Mouse (Mus musculus) heart, embryonic 15.5 days (tissue): ENCODE results near the gene Axdnd1. TPM values are rescaled to one million over a fixed set of nuclear protein-coding genes. Genes with fewer than 3 reads are reported as not detected.

ENCODE experiments used
- ATAC-seq: fragments of 200-750 bp; cut with Nextera tagmentation; replicated peaks from 2 replicates; pipeline ENCODE4 v1.8.0; 2017; ENCODE audit warnings: low read depth, moderate TSS enrichment; ENCODE audit not compliant: insufficient number of reproducible peaks, insufficient read depth, low FRiP score
- H3K27ac ChIP-seq: fragments of 300-500 bp; sonication (generic); 2 replicates; pipeline ENCODE4 v1.5.1; 2015; ENCODE audit warnings: mild to moderate bottlenecking, inconsistent platforms
- H3K27me3 ChIP-seq: fragments of 300-500 bp; sonication (generic); 2 replicates; pipeline ENCODE4 v1.6.1; 2015; ENCODE audit warnings: inconsistent platforms
- H3K36me3 ChIP-seq: fragments of 300-500 bp; sonication (generic); 2 replicates; pipeline ENCODE4 v1.6.1; 2015; ENCODE audit warnings: mild to moderate bottlenecking, inconsistent platforms
- H3K4me1 ChIP-seq: fragments of 300-500 bp; sonication (generic); replicated peaks from 2 replicates; pipeline ENCODE4 v1.6.1; 2015; ENCODE audit warnings: inconsistent platforms
- H3K4me2 ChIP-seq: fragments of 300-500 bp; sonication (generic); 2 replicates; pipeline ENCODE4 v1.6.1; 2015; ENCODE audit warnings: inconsistent platforms, mild to moderate bottlenecking, moderate library complexity
- H3K4me3 ChIP-seq: fragments of 300-500 bp; sonication (generic); 2 replicates; pipeline ENCODE4 v1.5.1; 2015; ENCODE audit warnings: mild to moderate bottlenecking, inconsistent platforms
- H3K9ac ChIP-seq: fragments of 300-500 bp; sonication (generic); 2 replicates; pipeline ENCODE4 v1.6.1; 2015; ENCODE audit warnings: mild to moderate bottlenecking, inconsistent platforms
- H3K9me3 ChIP-seq: fragments of 300-500 bp; sonication (generic); replicated peaks from 2 replicates; pipeline ENCODE4 v1.6.1; 2016; ENCODE audit warnings: inconsistent platforms
- WGBS: fragments of 180-500 bp; shearing (Covaris S2); methylation state at CpG from one replicate; pipeline ENCODE4 v1.1.7; 2015; ENCODE audit warnings: mixed read lengths; 5-methylcytosine and 5-hydroxymethylcytosine counted together
- polyA plus RNA-seq: library from polyadenylated mRNA; unstranded; fragments of >200 nt; fragmentation: Nextera tagmentation; extraction: Ambion mirVana; gene quantifications from 2 replicates; pipeline ENCODE4 v1.2.1, GENCODE M21; 2015

The Axdnd1 gene
- polyA plus RNA-seq, 1 experiment from 2014 or later = 0.24 TPM

DNA sequence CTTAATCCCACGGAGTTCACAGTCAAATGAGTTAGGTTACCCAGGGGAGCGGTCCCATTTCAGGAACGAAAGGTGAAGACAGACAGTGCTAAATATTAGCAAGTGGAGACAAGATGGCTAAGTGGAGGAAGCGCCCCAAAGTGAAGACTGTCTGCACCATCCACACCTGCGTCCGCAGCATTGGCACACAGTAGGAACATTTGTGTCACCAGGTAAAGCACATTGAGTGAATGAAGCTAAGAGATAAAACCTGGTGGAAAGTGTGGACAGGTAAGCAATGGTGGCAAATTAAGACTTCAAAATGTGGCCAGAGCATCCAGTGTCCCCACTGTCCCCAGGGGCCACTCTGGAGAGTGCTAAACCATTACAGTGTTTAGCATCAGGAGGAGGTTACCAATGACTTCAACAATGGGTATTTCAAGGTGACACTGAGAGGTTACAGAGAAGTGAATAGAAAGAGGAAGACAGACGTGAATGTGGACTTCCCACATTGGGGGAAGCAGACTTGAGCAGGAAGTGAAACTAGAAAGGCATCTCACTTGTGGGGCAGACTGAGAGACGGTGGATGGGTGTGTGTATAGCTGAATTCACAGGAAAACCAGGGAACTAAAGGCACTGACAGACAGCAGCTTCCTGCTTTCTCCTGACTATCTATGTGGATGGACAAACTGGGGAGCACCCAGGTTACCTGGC, 16.2 kb upstream of the Axdnd1 start:
- Histone ChIP-seq H3K4me2 (no peak overlapping the region), H3K36me3 (peaks cover 29% of the 10 kb centered on the region), H3K4me1 (no peaks in the 10 kb centered on the region), H3K9me3 (no peaks in the 10 kb centered on the region), H3K9ac (no peak overlapping the region), H3K27me3 (no peaks in the 10 kb centered on the region), H3K4me3 (no peak overlapping the region), H3K27ac (no peak overlapping the region)
- ATAC-seq = no peak
- WGBS = 90% methylated on average over 8 of the region's 8 CpGs

GRCm38 (mm10) chr1:156433497-156433896, 12.5 kb upstream of the Axdnd1 start:
- no peak for ATAC-seq

DNA sequence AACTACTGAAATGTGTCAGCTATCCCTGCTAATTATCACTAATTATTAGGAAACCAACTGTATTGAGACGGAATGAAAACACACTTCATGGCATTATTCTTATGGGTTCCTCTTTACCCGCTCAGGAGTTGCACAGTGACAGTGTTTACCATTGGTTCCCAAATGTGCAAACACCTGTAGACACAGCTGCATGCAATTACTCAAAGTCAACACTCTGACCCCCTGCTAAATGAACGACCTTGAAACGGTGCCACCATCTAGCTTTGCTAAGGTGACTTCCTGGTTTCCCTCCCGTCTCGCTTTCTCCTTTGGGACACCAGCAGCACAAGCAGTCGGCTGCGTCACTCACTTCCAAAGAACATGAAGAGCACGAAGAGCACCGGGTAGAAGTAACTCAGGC, 11.5 kb upstream of the Axdnd1 start:
- Histone ChIP-seq H3K9me3 (no peaks in the 10 kb centered on the region), H3K27ac (no peak overlapping the region), H3K36me3 (peaks cover 31% of the 10 kb centered on the region), H3K27me3 (no peaks in the 10 kb centered on the region), H3K4me1 (no peaks in the 10 kb centered on the region), H3K4me2 (no peak overlapping the region), H3K9ac (no peak overlapping the region), H3K4me3 (no peak overlapping the region)
- WGBS = 84% methylated on average over 10 of the region's 10 CpGs
- ATAC-seq = no peak

More at GRCm38 (mm10) chr1:156433497-156433896, 12.5 kb upstream of the Axdnd1 start:
- Histone ChIP-seq H3K4me1 (no peaks in the 10 kb centered on the region), H3K36me3 (peaks cover 35% of the 10 kb centered on the region), H3K9ac (no peak overlapping the region), H3K4me3 (no peak overlapping the region), H3K27ac (no peak overlapping the region), H3K4me2 (no peak overlapping the region), H3K9me3 (no peaks in the 10 kb centered on the region), H3K27me3 (no peaks in the 10 kb centered on the region)
- WGBS = 91% methylated on average over 3 of the region's 3 CpGs

DNA sequence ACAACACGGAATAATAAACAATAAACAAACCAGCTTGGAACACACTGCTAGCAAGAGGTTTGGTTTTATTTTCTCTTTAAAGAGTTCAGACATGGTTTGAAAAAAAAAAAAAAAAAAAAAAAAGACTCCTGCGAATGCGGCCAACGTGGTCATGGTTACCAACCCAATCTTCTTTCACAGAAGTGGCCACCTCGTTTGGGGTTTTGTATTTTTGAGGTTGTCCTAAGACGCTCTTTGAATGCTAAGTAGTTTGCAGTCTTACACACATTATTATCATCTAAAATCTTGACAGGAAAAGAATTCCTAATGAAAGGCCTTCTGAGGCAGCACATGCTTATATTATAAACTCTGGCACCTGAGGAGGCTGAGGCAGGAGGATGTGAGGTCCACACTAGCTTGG, 7.5 kb upstream of the Axdnd1 start:
- peaks cover 18% of the 10 kb centered on the region; the same call in 1 of the 2 replicates for H3K36me3 ChIP-seq
- H3K4me3 ChIP-seq = no peak overlapping the region
- H3K4me2 ChIP-seq = no peak overlapping the region

DNA sequence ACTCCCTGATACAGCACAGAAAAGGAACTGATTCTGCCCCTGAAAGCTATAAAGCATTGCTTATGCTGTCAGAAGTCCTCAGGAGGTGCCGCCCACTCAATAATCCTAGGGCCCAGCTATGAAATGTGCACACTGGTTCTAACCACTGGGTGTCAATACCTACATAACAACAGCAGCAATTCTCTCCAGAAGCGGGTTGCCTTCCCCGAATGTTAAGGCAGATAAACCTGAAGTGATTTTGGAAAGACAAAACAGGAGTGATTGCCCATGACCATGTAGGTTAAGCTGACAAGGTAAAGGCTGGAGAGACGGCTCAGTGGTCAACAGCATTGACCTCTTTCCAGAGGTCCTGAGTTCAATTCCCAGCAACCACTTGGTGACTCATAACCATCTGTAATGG, 4.8 kb upstream of the Axdnd1 start:
- Histone ChIP-seq H3K4me1 (0 out of 2 replicates have a peak, but pooled peaks cover 4% of the 10 kb centered on the region), H3K4me2 (no peak overlapping the region), H3K36me3 (peaks cover 12% of the 10 kb centered on the region; the same call in 1 of the 2 replicates), H3K9ac (no peak overlapping the region), H3K9me3 (no peaks in the 10 kb centered on the region), H3K4me3 (no peak overlapping the region), H3K27ac (no peak overlapping the region), H3K27me3 (no peaks in the 10 kb centered on the region)
- ATAC-seq = no peak
- WGBS = 94% methylated on average over 4 of the region's 4 CpGs

More for the DNA sequence above, 7.5 kb upstream of the Axdnd1 start:
- WGBS = 90% methylated on average over 6 of the region's 6 CpGs
- no peak for ATAC-seq
- H3K9ac ChIP-seq = no peak overlapping the region
- no peaks in the 10 kb centered on the region for H3K4me1 ChIP-seq
- H3K27me3 ChIP-seq = no peaks in the 10 kb centered on the region
- H3K27ac ChIP-seq = no peak overlapping the region
- no peaks in the 10 kb centered on the region for H3K9me3 ChIP-seq

DNA sequence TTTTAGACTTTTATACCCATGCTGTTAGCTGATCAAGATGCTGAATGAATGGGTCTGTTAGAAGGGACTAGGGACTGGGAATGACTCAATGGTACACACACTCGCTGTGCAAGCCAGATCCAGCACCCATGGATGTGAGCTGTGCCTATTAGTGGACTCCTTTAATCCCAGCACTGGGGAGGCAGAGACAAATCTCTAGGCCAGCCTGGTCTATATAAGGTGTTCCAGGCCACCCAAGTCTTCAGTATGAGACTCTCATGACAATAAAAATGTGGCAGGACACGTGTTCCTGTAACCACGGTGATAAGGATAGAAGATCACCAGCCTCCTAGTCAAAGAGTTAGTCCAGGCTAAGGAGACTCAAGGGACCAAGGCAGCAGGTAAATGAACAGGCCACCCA, 3.1 kb upstream of the Axdnd1 start:
- H3K27ac ChIP-seq = no peak overlapping the region
- no peak overlapping the region for H3K4me2 ChIP-seq
- no peaks in the 10 kb centered on the region for H3K36me3 ChIP-seq
- H3K9ac ChIP-seq = no peak overlapping the region
- no peaks in the 10 kb centered on the region for H3K9me3 ChIP-seq
- ATAC-seq = no peak
- no peak overlapping the region for H3K4me3 ChIP-seq
- WGBS = 87% methylated on average over 3 of the region's 3 CpGs
- H3K4me1 ChIP-seq = 0 out of 2 replicates have a peak, but pooled peaks cover 6% of the 10 kb centered on the region
- H3K27me3 ChIP-seq = no peaks in the 10 kb centered on the region

DNA sequence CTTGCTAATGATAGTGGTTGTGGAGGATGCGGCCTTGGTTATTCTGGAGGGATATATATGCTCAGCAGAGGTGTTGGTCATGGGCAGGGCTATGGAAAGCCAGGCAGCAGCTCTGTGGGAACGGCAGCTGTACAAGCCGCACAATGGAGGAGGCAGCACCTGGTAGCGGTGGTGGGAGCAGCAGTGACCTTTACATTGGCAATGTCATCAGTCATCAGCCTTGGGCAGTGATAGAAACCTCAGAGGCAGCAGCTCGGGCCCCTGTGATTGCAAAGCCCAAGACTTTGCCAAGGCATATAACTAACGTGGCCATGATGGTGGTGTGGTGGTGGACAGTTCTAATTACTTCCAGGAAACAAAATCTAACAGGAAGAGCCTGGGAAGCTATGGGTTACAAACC, 2.5 kb upstream of the Axdnd1 start:
- Histone ChIP-seq H3K4me2 (no peak overlapping the region), H3K9ac (no peak overlapping the region), H3K9me3 (no peaks in the 10 kb centered on the region), H3K4me3 (no peak overlapping the region), H3K27me3 (no peaks in the 10 kb centered on the region), H3K36me3 (no peaks in the 10 kb centered on the region), H3K27ac (no peak overlapping the region), H3K4me1 (0 out of 2 replicates have a peak, but pooled peaks cover 6% of the 10 kb centered on the region)
- ATAC-seq = no peak
- 85% methylated on average over 6 of the region's 6 CpGs for WGBS

DNA sequence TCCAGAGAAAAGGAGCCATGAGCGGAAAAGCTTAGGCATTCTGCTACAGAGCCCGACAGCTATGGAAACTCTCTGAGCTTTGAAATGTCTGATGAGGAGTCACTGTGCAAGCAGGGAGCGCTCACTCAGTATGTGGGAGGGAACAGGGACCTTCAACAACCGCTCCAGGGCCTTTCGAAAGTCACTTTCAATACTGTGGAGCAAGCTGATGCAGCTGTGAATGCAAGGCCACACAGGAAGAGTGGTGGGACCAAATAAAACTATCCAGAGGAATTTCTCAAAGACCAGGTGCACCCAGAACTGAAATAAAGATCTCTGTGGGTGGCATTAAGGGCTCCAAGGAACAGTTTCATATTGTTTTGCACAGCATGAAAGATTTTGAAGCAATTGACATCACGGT, 1.9 kb upstream of the Axdnd1 start:
- 73% methylated on average over 6 of the region's 6 CpGs for WGBS

DNA sequence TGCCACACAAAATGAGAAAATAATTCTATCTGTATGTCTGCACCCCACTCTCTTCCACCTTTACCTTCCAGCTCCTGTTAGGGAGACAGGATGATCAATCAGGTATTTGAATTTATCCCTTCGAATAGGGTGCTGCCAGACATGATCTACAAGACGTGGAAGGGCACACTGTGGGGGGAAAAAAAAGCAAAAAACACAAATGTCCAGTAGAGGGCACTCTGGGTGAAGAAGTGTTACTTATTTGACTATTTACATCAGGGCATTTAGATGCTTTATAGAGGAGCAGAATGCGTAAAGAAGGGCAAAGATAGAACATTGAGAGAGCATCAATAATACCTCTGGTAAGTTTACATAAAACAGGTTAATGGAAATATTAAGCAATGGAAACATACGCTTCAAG, 2.8 kb downstream of the Axdnd1 start:
- no peak overlapping the region for H3K27ac ChIP-seq
- WGBS = 59% methylated on average over 4 of the region's 4 CpGs
- 0 out of 2 replicates have a peak, but pooled peaks cover 6% of the 10 kb centered on the region for H3K4me1 ChIP-seq
- H3K4me3 ChIP-seq = no peak overlapping the region
- H3K27me3 ChIP-seq = no peaks in the 10 kb centered on the region
- no peak overlapping the region for H3K9ac ChIP-seq
- no peaks in the 10 kb centered on the region for H3K9me3 ChIP-seq
- no peak for ATAC-seq
- no peaks in the 10 kb centered on the region for H3K36me3 ChIP-seq
- no peak overlapping the region for H3K4me2 ChIP-seq

More for the DNA sequence above, 1.9 kb upstream of the Axdnd1 start:
- Histone ChIP-seq H3K27me3 (no peaks in the 10 kb centered on the region), H3K9ac (no peak overlapping the region), H3K27ac (no peak overlapping the region), H3K4me1 (0 out of 2 replicates have a peak, but pooled peaks cover 6% of the 10 kb centered on the region), H3K9me3 (no peaks in the 10 kb centered on the region), H3K4me3 (no peak overlapping the region), H3K4me2 (no peak overlapping the region), H3K36me3 (no peaks in the 10 kb centered on the region)
- no peak for ATAC-seq

- no peak overlapping the region for H3K4me2 ChIP-seq
- 64% methylated on average over 4 of the region's 4 CpGs for WGBS
- no peak overlapping the region for H3K4me3 ChIP-seq
- no peak overlapping the region for H3K9ac ChIP-seq
- no peaks in the 10 kb centered on the region for H3K27me3 ChIP-seq
- no peaks in the 10 kb centered on the region for H3K4me1 ChIP-seq
- H3K27ac ChIP-seq = no peak overlapping the region
- no peaks in the 10 kb centered on the region for H3K36me3 ChIP-seq
- no peak for ATAC-seq
- no peaks in the 10 kb centered on the region for H3K9me3 ChIP-seq
These were observed 12.4 kb downstream of the Axdnd1 start for GRCm38 (mm10) chr1:156408521-156408920.

- Histone ChIP-seq H3K9ac (no peak overlapping the region), H3K4me1 (no peaks in the 10 kb centered on the region), H3K27ac (no peak overlapping the region), H3K27me3 (no peaks in the 10 kb centered on the region), H3K36me3 (no peaks in the 10 kb centered on the region), H3K4me2 (no peak overlapping the region), H3K9me3 (no peaks in the 10 kb centered on the region), H3K4me3 (no peak overlapping the region)
- WGBS = 28% methylated on average over 3 of the region's 3 CpGs
- ATAC-seq = no peak
These were observed 13.0 kb downstream of the Axdnd1 start for GRCm38 (mm10) chr1:156408004-156408403.

DNA sequence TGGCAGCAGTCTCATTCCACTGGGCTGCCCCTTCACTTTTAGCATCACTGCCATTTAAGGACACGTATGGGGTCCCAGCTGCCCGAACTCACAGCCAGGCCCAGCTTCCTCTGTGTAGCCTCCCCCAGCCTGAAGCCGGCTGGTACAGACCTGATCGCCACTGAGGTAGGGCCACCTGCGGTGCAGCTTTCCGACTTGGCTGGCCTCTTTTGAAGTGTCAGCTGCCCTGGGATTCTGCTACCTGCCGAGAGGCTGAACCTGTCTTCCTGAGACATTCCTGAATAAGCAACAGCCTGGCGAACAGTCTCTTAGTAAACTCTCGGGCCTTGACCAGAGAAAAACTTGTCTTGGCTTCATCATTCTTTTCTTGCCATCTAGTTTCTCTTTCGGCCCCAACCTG, 17.7 kb downstream of the Axdnd1 start:
- H3K9me3 ChIP-seq = no peaks in the 10 kb centered on the region
- no peak overlapping the region for H3K4me2 ChIP-seq
- H3K27ac ChIP-seq = no peak overlapping the region
- no peak overlapping the region for H3K4me3 ChIP-seq
- H3K27me3 ChIP-seq = no peaks in the 10 kb centered on the region
- no peaks in the 10 kb centered on the region for H3K4me1 ChIP-seq
- ATAC-seq = no peak
- no peak overlapping the region for H3K9ac ChIP-seq
- no peaks in the 10 kb centered on the region for H3K36me3 ChIP-seq
- 52% methylated on average over 10 of the region's 10 CpGs for WGBS
